Mouse (Mus musculus): ENCODE results near the gene Gde1.

DNA sequence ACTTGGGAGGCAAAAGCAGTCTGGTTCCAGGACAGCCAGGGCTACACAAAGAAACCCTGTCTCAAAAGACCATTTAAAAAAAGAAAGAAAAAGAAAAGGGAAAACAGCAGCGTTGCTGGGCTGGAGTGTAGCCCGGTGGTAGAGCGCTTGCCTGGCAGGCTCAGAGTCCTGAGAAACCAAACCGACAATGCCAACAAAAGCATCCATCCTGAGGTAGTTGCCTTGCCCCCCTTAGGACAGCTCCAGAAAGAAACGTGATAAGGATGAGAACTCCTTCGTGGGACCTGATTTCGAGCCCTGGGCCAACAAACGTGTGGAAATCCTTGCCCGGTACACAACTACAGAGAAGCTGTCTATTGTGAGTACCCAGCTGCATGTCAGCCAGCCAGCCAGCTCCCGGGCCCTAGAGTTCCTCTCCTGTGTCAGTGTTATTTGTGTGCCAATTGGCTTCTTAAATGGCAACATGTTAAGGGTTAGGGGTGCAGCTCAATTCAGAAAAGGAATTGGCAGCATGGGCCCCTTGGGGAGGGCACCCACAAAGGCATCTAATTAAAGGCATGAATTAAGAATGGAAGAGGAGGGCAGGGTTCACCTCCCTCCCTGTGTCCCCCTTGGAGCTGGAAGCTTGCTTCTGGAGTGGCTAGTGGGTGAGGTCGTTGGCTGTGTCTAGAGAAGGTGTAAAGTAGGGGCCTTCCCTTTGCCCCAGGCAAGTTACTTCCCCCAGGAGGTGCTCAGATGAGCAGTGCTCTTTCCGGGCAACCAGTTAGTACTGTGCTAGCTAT is 42.5 kb upstream of the Gde1 start:
- TF ChIP-seq CTCF (IDR thresholded peaks at IDR 0.05) (no peak), EP300 (IDR thresholded peaks at IDR 0.05) (no peak)

All from lung, postnatal 0 days (tissue).